Mouse (Mus musculus) adrenal gland, postnatal 14 days (tissue): ENCODE measurements around the gene Epb41l2. TPM values are rescaled to one million over a fixed set of nuclear protein-coding genes. Genes with fewer than 3 reads are reported as not detected.

Source experiments
- DNase-seq: peaks from one replicate; pipeline ENCODE4 v3.0.0; 2021; ENCODE audit warnings: mixed read lengths
- long read RNA-seq, 2 experiments: library from polyadenylated mRNA; stranded (forward); transcript quantifications; one replicate each; pipeline ENCODE4 v2.0.0; 2021
- total RNA-seq: library from RNA; stranded (reverse); gene quantifications from 2 replicates; pipeline ENCODE4 v1.2.3, GENCODE M21; 2021

Epb41l2 gene
- total RNA-seq: 94.9 and 106 TPM in 2 replicates
- long read RNA-seq, experiment 1, full-length matches to known transcripts: 8 of 24 reads
- long read RNA-seq, experiment 1, partial matches to known transcripts: 6 of 24 reads
- long read RNA-seq, experiment 1, other reads (novel, unspliced or antisense): 10 of 24 reads
- long read RNA-seq, experiment 2, full-length matches to known transcripts: 6 of 20 reads
- long read RNA-seq, experiment 2, partial matches to known transcripts: 6 of 20 reads
- long read RNA-seq, experiment 2, other reads (novel, unspliced or antisense): 8 of 20 reads

GRCm38 (mm10) chr10:25359208-25359958 is at the start of gene Epb41l2:
Gene Epb41l2 (plus strand): TSS chr10:25359798.
- peak; percentile 97 for DNase-seq

DNA sequence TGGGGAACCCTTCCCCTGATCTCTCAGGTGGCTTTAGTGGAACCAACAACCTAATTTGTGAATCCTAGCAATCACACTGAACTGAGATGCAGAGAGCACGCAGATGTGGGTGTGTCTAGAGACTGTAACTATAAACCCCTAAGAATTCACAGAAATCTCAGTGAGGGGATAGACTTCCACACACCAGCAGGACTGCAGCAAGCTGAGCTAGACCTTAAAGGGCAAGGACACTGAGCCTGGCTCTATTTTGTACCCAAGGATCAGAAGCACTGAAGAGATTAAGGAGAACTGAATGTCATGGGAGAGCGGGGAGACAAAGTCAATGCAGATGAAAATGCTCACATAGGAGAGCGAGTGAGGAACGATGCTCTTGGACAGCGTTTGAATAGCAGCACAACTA is 49.6 kb upstream of the Epb41l2 start:
- peak; percentile 12 for DNase-seq

DNA sequence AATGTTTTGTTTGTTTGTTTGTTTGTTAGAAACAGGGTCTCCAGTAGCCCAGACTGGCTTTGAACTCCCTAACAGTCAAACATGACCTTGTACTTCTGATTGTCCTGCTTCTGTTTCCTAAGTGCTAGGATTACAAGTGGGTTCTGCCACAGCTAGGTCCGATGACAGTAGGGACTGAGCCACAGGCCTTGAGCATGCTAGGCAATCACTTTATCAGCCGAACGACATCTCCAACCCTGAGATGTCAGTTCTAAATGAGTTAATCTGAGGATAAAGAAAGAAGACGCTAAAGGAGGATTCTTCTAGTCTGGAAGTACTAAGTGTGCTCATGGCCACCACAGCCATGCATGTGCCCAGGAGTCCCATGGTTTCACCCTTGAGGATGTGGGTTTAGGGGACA is 48.9 kb upstream of the Epb41l2 start:
- DNase-seq: peak; percentile 43

- DNase-seq: no peak
Observed at GRCm38 (mm10) chr10:25311554-25312212, 47.9 kb upstream of the Epb41l2 start.

DNA sequence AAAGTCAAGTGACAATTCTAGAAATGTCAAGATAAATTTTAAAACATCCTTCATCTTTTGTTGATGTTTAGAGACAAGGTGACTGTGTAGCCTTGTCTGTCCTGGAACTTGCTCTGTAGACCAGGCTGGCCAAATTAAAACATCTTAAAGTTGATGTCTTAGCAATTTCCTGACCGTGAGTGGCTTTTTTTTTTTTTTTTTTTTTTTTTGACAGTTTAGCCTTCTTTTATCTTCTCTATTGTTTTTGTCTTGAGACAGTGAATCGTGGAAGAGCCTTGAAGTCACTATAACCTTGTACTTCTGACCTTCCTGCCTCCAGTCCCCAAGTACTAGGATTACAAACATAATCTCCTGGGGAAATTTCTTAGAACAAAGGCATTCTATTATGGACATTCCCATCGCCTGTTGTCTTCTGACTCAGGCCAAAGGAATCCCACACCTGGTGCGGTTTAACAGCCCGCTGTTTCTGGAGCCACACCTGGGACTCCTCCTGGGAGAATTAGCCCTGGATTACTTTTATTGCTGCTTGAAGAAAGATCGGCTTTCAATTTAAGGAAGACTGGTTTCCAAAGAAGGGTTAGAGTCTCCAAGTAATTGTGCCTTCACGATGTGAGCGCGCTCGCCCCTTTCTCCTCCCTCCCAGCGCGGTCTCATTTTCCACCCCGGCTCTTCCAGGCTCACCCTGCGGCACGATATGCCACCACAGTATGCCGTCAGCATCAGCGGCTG is 45.6 kb upstream of the Epb41l2 start:
- DNase-seq: no peak

DNA sequence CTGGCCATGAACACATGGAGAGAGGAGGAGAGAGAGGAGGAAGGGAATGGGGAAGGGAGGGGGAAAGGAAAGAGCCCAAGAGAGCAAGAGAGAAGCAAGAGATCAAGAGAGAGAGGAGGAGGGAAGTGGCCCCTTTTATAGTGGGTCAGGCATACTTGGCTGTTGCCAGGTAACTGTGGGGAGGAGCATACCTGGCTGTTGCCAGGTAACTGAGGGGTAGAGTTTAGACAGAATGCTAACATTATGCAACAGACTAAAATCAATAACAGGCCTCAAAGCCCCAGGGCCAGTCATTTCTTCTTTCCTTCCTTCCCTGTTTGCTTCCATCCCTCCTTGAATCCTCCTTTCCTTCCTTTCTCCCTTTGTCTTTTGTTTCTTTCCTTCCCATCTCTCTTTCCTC is 41.9 kb upstream of the Epb41l2 start:
- DNase-seq: no peak

DNA sequence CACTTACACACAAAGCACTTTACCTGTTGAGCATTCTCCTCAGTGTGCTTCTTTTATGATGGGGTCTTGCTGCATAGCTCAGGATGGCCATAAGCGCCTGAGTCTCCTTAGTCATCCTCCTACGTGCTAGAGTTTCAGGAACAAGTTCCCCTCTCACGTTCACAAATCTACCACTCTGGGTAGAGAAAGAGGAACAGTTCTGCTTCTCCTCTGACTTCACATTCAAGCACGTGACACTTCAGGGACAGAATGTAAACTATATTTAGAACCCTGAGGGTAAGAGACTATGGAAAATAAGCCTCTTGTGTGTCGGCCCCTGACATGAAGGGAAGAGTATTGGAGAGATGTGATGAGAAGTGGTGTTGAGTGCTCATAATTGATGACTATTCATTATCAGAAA is 41.2 kb upstream of the Epb41l2 start:
- no peak for DNase-seq

DNA sequence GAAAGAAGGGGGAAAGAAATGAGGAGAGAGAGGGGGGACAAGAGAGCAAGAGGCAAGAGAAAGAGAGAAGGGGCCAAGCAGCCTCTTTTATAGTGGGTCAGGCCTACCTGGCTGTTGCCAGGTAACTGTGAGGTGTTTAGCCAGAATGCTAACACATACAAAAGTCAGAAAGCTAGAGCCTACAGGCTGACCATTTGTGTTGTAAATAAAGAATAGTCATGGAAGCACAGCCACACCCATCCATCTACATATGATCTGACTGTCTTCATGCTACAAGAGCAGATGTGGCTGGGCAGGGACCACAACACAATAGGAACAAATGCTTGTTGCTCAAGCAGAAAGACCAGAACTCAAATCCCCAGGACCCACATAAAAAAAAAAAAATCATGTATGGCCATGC is 40.1 kb upstream of the Epb41l2 start:
- DNase-seq: no peak

DNA sequence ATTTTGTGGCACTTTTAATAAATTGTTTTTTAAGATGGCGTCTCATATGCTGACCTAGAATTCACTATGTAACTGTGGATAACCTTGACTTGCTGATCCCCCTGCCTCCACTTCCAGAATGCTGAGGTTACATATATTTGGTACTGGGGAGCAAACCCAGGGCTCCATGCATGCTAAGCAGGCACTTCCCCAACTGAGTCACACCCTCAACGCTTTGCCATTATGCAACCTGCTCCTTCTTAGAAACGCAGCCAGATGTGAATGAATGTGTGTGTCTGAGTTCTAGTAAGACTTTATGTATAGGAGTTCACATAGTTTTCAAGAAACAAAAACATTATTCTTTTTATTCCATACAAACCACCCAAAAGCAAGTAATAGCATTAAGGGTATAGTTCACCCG is 38.4 kb upstream of the Epb41l2 start:
- no peak for DNase-seq

DNA sequence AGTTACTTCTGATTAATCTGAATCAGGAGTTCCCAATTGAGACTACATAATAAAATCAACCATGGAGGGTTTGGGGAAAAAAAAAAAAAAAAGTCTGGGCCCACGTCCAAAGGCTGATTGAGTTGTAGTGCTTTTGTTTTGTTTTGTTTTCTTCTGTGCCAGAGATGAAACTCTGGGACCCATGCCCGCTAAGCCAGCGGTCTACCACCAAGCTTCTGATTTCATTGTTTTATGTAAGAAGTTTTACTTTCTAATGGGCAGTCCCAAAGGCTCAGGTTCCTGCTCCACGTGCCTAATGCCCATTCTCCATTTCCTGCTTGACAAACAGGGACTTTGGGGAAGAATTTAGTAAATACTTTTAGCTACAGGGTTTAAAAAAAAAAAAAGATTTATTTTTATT is 33.9 kb upstream of the Epb41l2 start:
- peak; percentile 12 for DNase-seq

GRCm38 (mm10) chr10:25327511-25327910 is 32.1 kb upstream of the Epb41l2 start:
- DNase-seq: no peak

GRCm38 (mm10) chr10:25330094-25330493 is 29.5 kb upstream of the Epb41l2 start:
- DNase-seq: no peak

GRCm38 (mm10) chr10:25331321-25332049 is 28.1 kb upstream of the Epb41l2 start:
- no peak for DNase-seq

DNA sequence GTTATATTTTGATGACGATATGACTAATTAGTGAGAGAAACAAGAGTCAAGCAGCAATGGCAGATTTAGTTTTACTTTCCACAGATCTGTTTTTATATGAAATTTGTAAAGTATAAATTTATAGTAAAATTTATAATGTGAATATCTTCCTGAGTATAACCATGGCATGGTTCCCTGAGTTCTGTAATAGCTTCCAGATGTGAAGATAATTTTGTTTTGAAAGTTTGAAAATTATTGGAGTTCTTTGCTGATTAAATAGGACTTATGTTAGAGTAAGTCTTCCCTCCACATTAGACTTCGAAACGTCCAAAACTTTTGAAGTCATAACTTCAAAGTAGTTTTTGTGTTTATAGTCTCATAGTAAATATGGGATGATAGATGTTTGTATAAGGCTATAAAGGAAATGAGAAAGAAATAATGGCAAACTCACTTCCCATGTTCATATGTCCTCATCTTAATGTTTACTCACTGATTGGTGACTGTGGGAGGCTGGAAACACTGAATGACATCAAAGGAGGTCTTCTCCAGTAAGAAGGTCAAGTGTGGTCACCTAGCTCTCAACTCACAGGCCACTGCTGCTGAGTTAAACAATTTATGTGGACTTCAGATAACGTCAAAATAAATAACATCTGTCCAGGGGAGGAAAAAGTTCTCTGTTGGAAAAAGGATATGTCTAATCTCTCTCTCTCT is 26.1 kb upstream of the Epb41l2 start:
- no peak for DNase-seq

GRCm38 (mm10) chr10:25340675-25341074 is 18.9 kb upstream of the Epb41l2 start:
- no peak for DNase-seq

GRCm38 (mm10) chr10:25342801-25343200 is 16.8 kb upstream of the Epb41l2 start:
- no peak for DNase-seq

- no peak for DNase-seq
Observed at GRCm38 (mm10) chr10:25353941-25354340, 5.7 kb upstream of the Epb41l2 start.

- DNase-seq: no peak
Observed at GRCm38 (mm10) chr10:25354390-25354789, 5.2 kb upstream of the Epb41l2 start.

DNA sequence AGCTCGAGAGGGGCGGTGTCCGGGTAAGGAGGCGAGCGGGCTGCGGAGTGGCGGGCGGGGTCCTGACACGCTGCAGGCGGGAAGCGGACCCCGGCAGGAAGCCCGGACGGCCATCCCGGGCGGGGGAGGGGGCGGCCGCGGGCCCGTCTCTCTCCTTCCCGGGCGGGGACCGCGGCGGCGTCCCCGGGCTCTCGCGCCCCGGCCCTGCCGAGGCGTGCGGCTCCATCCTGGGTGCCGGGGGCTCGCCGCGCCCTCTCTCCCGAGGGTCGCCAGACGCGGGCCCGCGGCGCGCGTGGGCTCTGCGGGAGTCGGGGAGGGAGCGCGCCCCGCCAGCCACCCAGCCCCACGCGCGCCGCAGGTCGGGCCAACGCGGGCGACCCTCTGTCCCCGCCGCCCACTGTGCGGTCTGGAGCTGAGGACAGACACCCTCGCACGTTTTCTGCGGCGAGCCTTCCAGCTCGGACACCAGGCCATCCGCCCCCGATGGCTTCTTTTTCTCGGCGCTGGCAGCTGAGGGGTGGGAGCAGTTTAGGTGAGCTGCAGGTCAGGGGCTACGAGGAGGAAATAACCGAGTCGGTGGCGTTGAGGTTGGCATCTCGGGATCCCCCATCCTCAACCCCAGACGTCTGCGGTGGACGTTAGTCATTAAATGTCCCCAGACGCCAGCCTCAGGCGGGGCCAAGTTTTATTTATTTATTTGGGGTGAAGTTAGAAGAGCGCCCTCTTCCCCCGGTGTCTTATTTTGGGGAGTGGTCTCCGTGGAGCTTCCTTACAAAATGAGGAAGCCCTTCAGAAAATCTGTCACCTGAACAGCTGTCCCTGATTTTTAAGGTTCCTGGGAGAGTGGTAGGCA is 587 bp downstream of the Epb41l2 start:
- peak; percentile 50 for DNase-seq

DNA sequence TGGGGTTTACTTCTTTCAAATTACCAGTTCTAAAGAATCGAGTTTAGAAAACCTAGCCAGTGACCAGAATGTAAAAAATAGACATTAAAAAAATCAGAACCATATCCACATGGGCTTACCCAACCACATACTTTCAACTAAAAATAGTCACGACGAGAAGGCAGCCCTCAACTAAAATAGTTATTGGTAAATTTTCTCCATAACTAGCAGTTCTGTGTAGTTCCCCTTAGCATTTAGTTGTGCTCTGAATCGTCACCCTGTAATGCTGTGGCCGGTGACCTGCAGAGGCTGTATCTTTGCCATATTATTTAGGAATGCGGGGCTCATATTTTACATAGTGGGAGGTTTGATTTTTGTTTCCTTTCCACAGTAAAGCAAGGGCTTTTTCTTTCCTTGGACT is 2.6 kb downstream of the Epb41l2 start:
- no peak for DNase-seq
